Mouse (Mus musculus) liver, embryonic 14.5 days (tissue): ENCODE measurements around the gene Kdelc1. TPM values are rescaled to one million over a fixed set of nuclear protein-coding genes. Genes with fewer than 3 reads are reported as not detected.

Experiments used
- ATAC-seq: fragments of 200-750 bp; cut with Nextera tagmentation; 2 replicates; pipeline ENCODE4 v1.8.0; 2017; ENCODE audit warnings: moderate number of reproducible peaks, mild to moderate bottlenecking, moderate library complexity; ENCODE audit not compliant: insufficient read depth
- DNase-seq, 3 experiments: peaks; one replicate each; pipeline ENCODE4 v3.0.0-alpha.2; 2012 to 2013; ENCODE audit warnings: low read depth in 3 of 3, low spot score in 3 of 3
- H3K27ac ChIP-seq: fragments of 300-500 bp; sonication (generic); 2 replicates; pipeline ENCODE4 v1.5.1; 2014; ENCODE audit warnings: moderate library complexity, mild to moderate bottlenecking, control low read depth, inconsistent platforms
- H3K27me3 ChIP-seq: fragments of 300-500 bp; sonication (generic); 2 replicates; pipeline ENCODE4 v1.6.1; 2014; ENCODE audit warnings: mild to moderate bottlenecking, low read length, moderate library complexity; ENCODE audit not compliant: control insufficient read depth, insufficient read depth
- H3K36me3 ChIP-seq: fragments of 300-500 bp; sonication (generic); replicated peaks from 2 replicates; pipeline ENCODE4 v1.6.1; 2014; ENCODE audit warnings: low read depth; ENCODE audit not compliant: control insufficient read depth, insufficient read depth
- H3K4me1 ChIP-seq, 2 experiments: fragments of 200-500 bp in 1 of 2; fragments of 300-500 bp in 1 of 2; sonication (generic) in 1 of 2; replicated peaks; 2 replicates each; pipeline ENCODE4 v1.6.1; 2012 to 2014; ENCODE audit warnings: antibody characterized with exemption in 1 of 2, inconsistent platforms in 1 of 2, low read length in 1 of 2; ENCODE audit not compliant: control insufficient read depth in 2 of 2, insufficient read depth in 2 of 2
- H3K4me2 ChIP-seq: fragments of 300-500 bp; sonication (generic); 2 replicates; pipeline ENCODE4 v1.6.1; 2014; ENCODE audit warnings: low read depth, mild to moderate bottlenecking, control low read depth, moderate library complexity
- H3K4me3 ChIP-seq, 2 experiments: fragments of 200-500 bp in 1 of 2; fragments of 300-500 bp in 1 of 2; sonication (generic) in 1 of 2; 2 replicates each; pipeline ENCODE4 v1.5.1; 2012 to 2014; ENCODE audit warnings: low read depth in 2 of 2, low read length in 2 of 2, mild to moderate bottlenecking in 2 of 2, control low read depth in 1 of 2, inconsistent platforms in 1 of 2, moderate library complexity in 1 of 2; ENCODE audit not compliant: insufficient read depth in 1 of 2
- H3K9ac ChIP-seq: fragments of 300-500 bp; sonication (generic); replicated peaks from 2 replicates; pipeline ENCODE4 v1.6.1; 2014; ENCODE audit warnings: mild to moderate bottlenecking, control low read depth, moderate library complexity
- H3K9me3 ChIP-seq: fragments of 300-500 bp; sonication (generic); 2 replicates; pipeline ENCODE4 v1.6.1; 2016; ENCODE audit warnings: low read length, mixed read lengths; ENCODE audit not compliant: control insufficient read depth
- CTCF ChIP-seq: IDR thresholded peaks from 2 replicates; pipeline ENCODE4 v1.5.1; 2016; ENCODE audit warnings: antibody characterized with exemption, low read depth, control low read depth
- EP300 ChIP-seq: IDR thresholded peaks from 2 replicates; pipeline ENCODE4 v1.6.1; 2016; ENCODE audit warnings: antibody characterized with exemption, low read depth
- WGBS: fragments of 180-500 bp; shearing (Covaris S2); extraction: QIAGEN DNeasy Blood & Tissue Kit; methylation state at CpG from one replicate; pipeline ENCODE4 v1.1.7; 2014; ENCODE audit not compliant: insufficient replicate concordance; 5-methylcytosine and 5-hydroxymethylcytosine counted together
- polyA plus RNA-seq, 2 experiments: library from polyadenylated mRNA; depleted of rRNA in 1 of 2; stranded (reverse) in 1 of 2; unstranded in 1 of 2; fragments of >200 nt; fragmentation: Nextera tagmentation in 1 of 2; extraction: Ambion mirVana in 1 of 2; gene quantifications; 2 replicates each; pipeline versions ENCODE4 v1.2.1 to v1.2.3; 2012 to 2014

Gene Kdelc1
- polyA plus RNA-seq (2012; rRNA removed) (7.7 and 10.2 TPM in 2 replicates), polyA plus RNA-seq (2014; fragmentation: Nextera tagmentation; extraction: Ambion mirVana) (13.2 and 15.4 TPM in 2 replicates)

DNA sequence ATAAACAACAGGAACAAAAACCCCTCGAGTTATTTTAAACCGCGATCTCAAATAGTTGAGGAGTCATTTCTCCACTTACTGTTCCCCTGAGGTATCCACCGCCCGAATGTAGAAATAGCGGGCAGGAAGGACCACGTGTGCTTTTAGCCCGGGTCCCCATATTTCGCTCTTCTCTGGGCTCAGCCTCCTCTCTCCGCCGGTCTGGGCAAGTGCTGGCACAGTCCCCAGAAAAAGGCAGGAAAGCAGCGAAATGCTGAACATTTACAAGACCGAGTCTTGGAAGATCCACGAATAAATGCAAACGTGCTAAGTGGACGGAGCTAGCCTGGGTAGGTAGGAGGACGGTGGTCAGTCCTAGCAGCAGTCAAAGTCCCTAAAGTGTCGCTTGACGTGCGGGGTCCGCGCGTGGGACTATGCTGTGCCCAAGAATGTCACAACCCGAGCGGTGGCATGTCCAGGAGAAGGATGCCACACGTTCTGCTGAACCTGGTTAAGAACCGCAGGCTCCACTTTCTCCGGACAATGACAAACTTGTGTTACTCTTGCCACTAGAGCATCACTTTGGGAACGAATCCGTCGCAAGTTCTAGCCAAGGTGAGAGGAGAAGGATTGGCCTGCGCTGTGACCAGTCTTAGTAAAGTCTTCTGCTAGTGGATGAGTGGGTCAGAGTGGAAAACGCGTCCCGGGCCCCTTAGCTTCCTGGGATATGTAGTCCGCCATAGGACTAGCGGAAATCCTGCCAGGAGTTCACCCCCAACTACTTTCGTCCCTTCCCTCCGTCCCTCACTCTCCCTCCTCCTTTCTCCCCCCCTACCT lies at the start of gene Kdelc1, which contains the start of gene Bivm:
Gene Kdelc1 (minus strand): TSS at position 570 of the 816 bp plus-strand sequence.
Gene Bivm (plus strand): TSS at position 719 of the 816 bp plus-strand sequence.
- WGBS, result under 1% methylated on average over 39 of the region's 39 CpGs
- DNase-seq (peak; percentile 76 to 81 (median 81)), ATAC-seq (peak; percentile 90)
- TF ChIP-seq CTCF, result no peak
- TF ChIP-seq EP300, result no peak
- Histone ChIP-seq H3K27ac (peak within 1 kb of the TSS; percentile 63), H3K9ac (peak within 1 kb of the TSS; percentile 62), H3K4me3 (peak within 1 kb of the TSS; percentile 66 to 94), H3K9me3 (no peaks in the 10 kb centered on the region), H3K4me2 (peak within 1 kb of the TSS; percentile 82), H3K27me3 (no peaks in the 10 kb centered on the region), H3K36me3 (no peaks in the 10 kb centered on the region), H3K4me1 (peaks cover 0 to 1% of the 10 kb centered on the region in 2 experiments; a peak in 1 of 4 replicates)

DNA sequence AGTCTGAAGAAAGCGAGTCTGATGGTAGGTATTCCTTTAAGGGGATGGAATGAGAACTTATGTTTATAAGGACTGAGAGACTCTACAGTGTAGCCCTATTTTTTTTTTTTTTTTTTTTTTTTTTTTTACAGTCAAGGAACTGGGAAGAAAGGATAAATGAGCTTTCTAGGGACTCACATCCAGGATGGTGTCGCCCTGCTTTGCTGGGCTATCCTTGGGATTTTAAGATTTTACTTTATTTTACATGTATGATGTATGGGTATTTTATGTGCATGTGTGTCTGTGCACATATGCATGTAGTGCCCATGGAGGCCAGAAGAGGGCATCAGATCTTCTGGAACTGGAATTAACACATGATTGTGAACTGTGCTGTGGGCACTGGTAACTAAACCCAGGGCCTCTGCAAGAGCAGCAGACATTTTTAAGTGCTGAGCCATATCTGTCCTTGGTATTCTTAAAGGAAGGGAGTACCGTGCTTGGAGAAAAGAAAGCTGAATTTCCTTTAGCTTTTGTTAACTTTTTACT lies 49.3 kb upstream of the Kdelc1 start:
- H3K36me3 ChIP-seq, result peaks cover 15% of the 10 kb centered on the region
- ATAC-seq, result no peak
- DNase-seq, result no peak
- H3K9ac ChIP-seq, result no peak overlapping the region
- no peak overlapping the region for H3K4me3 ChIP-seq
- H3K4me2 ChIP-seq, result no peak overlapping the region
- no peaks in the 10 kb centered on the region for H3K9me3 ChIP-seq
- H3K27me3 ChIP-seq, result no peaks in the 10 kb centered on the region
- whole genome bisulfite sequencing, result 77% methylated on average over 3 of the region's 3 CpGs
- H3K4me1 ChIP-seq, result no peaks in the 10 kb centered on the region
- TF ChIP-seq CTCF, result peak; percentile 38; the same call in 1 of the 2 replicates
- no peak for TF ChIP-seq EP300
- H3K27ac ChIP-seq, result no peak overlapping the region

DNA sequence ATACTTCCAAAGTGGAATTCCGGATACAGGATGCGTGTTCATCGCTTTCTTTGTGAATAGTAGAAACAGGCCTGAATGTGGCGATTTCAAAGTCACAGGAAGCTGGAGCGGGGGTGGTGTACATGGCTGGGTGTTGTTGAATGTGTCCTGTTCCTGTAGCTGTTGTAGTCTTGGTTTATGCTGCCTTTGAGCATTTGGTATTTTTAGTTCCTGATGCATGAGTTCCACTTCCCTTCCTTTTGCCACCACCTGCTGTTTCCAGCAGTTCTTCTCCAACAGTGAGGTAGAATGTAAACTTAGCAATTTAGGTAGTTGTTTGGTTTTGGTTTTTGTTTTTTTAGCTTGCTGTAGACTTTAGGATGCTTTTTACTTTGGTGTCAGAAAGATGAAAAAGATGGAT lies 43.8 kb upstream of the Kdelc1 start:
- no peaks in the 10 kb centered on the region for H3K9me3 ChIP-seq
- no peak overlapping the region for H3K4me2 ChIP-seq
- no peak overlapping the region for H3K9ac ChIP-seq
- DNase-seq (no peak), ATAC-seq (no peak)
- no peaks in the 10 kb centered on the region for H3K27me3 ChIP-seq
- whole genome bisulfite sequencing, result 78% methylated on average over 5 of the region's 5 CpGs
- TF ChIP-seq EP300, result no peak
- TF ChIP-seq CTCF, result no peak
- H3K27ac ChIP-seq, result no peak overlapping the region
- H3K36me3 ChIP-seq, result peaks cover 14% of the 10 kb centered on the region
- no peaks in the 10 kb centered on the region for H3K4me1 ChIP-seq
- no peak overlapping the region for H3K4me3 ChIP-seq

DNA sequence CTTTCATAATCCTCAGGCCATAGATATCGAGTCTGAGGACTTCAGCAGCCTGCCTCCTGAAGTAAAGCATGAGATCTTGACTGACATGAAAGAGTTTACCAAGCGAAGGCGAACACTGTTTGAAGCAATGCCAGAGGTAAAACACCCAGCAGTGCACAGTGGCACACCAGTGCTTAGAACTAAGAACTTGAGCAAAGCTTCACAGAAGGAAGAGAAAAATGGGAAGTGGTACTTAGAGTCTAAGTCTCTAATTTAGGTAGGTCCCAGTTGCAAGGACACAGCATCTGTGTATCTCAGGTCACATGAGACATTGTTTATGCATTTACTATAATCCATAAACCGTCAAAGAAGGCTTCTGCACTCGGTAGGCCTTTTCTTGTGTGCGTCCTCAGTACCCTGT lies 43.2 kb upstream of the Kdelc1 start:
- H3K4me2 ChIP-seq, result no peak overlapping the region
- no peaks in the 10 kb centered on the region for H3K9me3 ChIP-seq
- H3K27me3 ChIP-seq, result no peaks in the 10 kb centered on the region
- H3K4me3 ChIP-seq, result no peak overlapping the region
- H3K9ac ChIP-seq, result no peak overlapping the region
- H3K4me1 ChIP-seq, result no peaks in the 10 kb centered on the region
- peaks cover 9% of the 10 kb centered on the region for H3K36me3 ChIP-seq
- WGBS, result 78% methylated on average over 6 of the region's 6 CpGs
- no peak overlapping the region for H3K27ac ChIP-seq
- DNase-seq, result no peak
- TF ChIP-seq EP300 (no peak), CTCF (no peak)
- no peak for ATAC-seq

DNA sequence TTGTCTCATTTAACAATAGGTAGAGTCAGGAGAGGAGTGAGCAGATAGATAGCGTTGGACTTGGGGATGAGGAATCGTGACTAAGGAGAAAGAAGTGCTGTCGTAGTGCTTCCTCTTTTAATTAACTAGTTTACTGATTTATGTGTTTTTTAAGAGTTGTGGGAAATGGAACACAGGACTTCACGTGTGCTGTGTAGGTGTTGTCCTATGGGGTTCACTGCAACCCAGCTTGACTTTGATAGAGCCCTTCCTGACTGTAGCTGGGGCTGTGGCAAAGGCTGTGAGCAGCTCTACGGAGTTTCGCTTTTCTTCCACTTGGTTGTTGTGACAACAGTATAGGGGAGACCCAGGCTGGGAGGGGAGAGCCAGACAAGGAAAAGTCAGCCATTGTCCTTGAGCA lies 39.7 kb upstream of the Kdelc1 start:
- Histone ChIP-seq H3K36me3 (peaks cover 3% of the 10 kb centered on the region), H3K27me3 (no peaks in the 10 kb centered on the region), H3K27ac (no peak overlapping the region), H3K9me3 (no peaks in the 10 kb centered on the region), H3K4me1 (no peaks in the 10 kb centered on the region), H3K4me2 (no peak overlapping the region), H3K9ac (no peak overlapping the region), H3K4me3 (no peak overlapping the region)
- DNase-seq (no peak), ATAC-seq (no peak)
- 58% methylated on average over 6 of the region's 6 CpGs for WGBS
- no peak for TF ChIP-seq EP300
- no peak for TF ChIP-seq CTCF
